Mouse (Mus musculus) small intestine, adult 2 months (tissue): ENCODE results near the gene Gosr2.

Experiments used
- CTCF ChIP-seq: fragments of 200-500 bp; IDR thresholded peaks from 2 replicates; pipeline ENCODE4 v1.5.1; 2012; ENCODE audit warnings: low read depth, mild to moderate bottlenecking, control low read depth, inconsistent platforms, low read length, moderate library complexity, mixed read lengths; ENCODE audit not compliant: insufficient replicate concordance, insufficient read length; ENCODE audit errors: extremely low read depth
- POLR2A ChIP-seq: fragments of 200-500 bp; IDR thresholded peaks from 2 replicates; pipeline ENCODE4 v1.6.1; 2012; ENCODE audit warnings: low read depth, mild to moderate bottlenecking, control low read depth, inconsistent platforms, low read length, moderate library complexity

DNA sequence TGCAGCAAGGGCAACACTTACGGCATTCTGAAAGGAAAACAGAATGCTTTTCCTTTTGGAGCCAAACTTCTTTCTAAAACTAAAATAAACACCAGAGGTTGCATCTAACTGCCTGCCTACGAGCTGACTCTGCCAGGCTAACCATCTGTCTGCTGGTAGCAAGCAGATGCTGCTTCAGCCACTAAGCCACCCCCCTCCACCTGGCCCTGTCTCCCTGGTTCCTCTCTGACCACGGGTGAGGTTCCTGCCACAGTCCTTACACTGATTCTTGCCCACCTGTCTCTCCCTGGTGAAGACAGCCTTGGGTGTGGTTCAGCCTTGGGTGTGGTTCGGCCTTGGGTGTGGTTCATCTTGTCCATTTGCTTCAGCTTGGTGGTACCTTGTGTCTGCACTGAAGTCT is 35.8 kb downstream of the Gosr2 start:
- TF ChIP-seq CTCF, result no peak
- no peak for TF ChIP-seq POLR2A
